Mouse (Mus musculus) frontal cortex, postnatal 25 days (tissue): Measurements from ENCODE around the gene Coq3.

ENCODE experiments used
- DNase-seq, 2 experiments: peaks; one replicate each; pipeline ENCODE4 v3.0.0; 2022; ENCODE audit warnings: low spot score in 2 of 2

Coq3 gene

GRCm38 (mm10) chr4:21879565-21880220, at the start of gene Coq3:
Gene Coq3, plus strand, starts transcription at chr4:21879673.
- DNase-seq: peak; percentile 72 to 79

DNA sequence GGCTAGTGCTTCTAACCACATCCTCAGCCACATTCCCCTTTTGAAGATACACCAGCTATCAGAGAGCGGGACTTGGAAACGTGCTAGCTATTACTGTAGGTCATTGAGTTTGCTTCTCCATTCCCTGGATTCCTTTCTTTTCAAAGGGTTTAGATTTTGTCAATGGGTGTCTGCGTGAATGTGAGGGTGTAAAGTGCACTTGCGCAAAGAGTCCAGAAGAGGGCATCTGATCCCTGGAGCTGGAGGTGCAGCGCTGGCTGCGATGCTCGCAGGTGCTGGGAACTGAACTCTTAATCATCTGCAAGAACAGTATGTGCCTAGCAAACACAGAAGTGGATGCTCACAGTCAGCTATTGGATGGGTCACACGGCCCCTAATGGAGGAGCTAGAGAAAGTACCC, 46.6 kb upstream of the Coq3 start:
- no peak for DNase-seq

GRCm38 (mm10) chr4:21847481-21848286, 31.8 kb upstream of the Coq3 start, which contains the start of gene Pnisr:
Gene Pnisr, plus strand, starts transcription at chr4:21847583.
- DNase-seq: peak; percentile 91 to 96

- peak; percentile 75 to 86 for DNase-seq
Observed at GRCm38 (mm10) chr4:21848287-21848630, 31.2 kb upstream of the Coq3 start.

DNA sequence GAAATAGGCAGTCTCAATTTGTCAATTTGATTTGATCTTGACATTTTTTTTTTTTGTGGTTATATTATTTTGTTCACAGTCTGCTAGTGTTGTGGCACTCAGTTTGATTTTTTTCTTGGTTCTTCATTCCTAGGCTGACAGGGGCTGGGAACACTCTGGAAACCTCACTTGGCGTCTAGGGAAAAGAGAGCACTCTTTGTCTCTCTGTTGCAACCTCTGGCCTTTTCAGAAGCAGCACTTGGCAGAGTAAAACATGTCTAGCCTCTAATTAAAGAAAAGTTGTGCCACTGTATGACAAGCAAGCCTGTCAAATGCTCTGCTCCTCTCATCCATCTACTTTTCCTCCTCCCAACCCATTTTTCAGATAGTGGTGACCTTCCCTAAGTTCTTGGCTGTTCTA, 22.0 kb upstream of the Coq3 start:
- no peak for DNase-seq

DNA sequence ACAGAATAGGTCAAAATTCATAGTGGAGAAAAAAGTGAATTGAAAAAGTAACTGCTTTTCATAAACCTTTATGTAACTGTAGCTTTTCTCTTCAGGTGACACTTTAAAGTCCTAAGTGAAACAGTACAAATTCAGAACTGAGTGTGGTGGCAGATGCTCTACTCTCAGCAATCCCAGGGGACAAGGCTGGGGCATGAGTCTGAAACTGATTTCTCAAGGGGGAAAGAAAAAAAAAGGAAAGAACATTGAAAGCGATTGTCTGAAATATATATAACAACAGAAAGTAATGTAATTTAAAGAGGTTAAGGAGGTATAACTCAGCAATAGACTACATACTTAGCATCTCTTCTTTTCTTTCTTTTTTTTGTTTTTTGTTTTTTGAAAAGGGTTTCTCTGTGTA, 14.2 kb upstream of the Coq3 start:
- DNase-seq: no peak

DNA sequence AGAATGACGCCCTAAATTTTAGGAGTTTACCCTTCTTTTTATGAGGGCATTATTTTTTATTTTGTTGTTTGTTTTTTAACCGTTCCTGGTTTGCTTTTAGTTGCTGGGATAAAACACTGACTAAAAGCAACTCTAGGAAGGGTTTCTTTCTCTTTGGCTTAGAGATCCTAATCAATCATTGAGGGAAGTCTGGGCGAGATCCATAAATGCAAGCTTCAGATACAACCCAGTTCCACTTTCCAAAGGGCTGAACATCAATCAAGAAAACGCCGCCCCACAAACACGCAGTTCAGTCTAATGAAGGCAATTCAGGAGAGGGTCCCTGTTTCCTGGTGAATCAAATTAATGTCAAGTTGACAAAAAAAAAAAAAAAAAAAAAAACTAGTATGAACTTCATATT, 697 bp upstream of the Coq3 start:
- DNase-seq: no peak

DNA sequence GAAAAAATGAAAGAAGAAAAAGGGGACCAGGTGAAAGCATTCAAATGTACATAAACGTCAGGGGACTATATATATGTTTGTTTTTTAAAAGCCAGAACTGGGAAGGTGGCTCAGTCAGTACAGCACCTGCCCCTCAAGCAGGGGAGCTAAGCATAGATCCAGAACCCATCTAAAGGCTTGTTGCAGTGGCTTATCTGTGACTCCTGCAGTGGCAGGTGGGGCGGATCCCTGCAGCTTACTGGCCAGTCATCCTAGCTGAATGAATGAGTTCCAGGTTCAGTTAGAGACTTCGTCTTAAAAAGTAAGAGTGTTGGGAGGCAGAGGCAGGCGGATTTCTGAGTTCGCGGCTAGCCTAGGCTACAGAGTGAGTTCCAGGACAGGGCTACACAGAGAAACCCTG, 3.3 kb downstream of the Coq3 start:
- no peak for DNase-seq

- DNase-seq: no peak
Observed at GRCm38 (mm10) chr4:21885831-21886230, 6.4 kb downstream of the Coq3 start.

GRCm38 (mm10) chr4:21930971-21931771, 51.7 kb downstream of the Coq3 start, which contains the start of gene Faxc:
Gene Faxc, plus strand, starts transcription at chr4:21931329.
- peak; percentile 37 to 50 for DNase-seq

DNA sequence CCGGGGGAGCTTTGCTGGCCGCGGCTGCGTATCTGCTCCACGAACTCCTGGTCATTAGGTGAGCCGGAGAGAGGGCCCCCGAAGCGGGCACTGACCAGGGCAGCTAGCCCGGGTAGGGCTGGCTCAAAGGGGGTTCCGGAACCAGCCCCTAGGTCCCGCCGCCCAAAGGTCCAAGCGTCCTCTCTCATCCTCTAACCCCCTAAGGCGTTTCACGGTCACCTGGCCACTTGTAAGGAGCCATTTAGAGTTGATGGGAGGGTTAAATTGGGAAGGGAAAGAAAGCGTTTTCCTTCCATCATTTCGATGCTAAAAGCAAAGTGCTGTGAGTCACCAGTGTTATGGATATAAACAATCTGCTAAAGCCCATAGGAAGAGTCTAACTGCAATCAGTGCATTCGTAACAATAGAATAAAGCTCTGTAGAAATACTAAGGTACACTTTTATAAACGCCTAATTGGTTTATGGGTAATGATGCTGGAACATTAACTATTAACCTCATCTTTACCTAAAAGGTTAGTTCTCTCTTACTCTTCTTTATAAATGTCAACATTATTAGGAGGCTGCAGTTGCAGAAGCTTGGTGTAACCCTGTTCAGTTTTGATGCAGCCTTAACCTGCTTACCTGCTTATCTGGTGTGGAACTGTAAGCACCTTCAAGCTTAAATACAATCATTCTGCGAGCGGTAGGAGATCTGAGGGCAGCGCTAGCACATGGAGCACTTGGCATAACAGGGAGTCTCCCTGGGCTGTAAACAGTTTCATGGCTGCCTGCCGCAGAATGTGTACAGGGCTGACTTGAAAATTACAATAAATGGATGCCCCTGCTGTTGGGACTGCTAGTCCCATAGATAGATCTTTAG, 52.5 kb downstream of the Coq3 start:
- no peak for DNase-seq

- no peak for DNase-seq
Observed at GRCm38 (mm10) chr4:21935378-21935777, 55.9 kb downstream of the Coq3 start.

DNA sequence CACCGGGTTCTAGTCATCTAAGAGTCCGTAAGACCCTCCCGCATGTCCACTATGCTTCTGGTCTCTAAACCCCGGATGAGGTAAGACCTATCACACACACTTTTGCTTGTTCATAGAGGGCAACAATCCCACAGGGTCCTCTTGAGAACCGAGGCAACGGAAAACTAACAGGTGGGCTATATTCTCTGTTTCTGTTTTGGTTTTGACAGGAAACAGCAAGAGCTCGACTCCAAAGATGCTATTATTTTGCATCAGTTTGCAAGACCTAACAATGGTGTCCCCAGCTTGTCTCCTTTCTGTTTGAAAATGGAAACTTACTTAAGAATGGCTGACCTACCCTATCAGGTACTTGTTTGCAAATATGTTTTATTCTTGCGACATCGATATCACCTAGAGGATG, 57.0 kb downstream of the Coq3 start:
- DNase-seq: no peak

DNA sequence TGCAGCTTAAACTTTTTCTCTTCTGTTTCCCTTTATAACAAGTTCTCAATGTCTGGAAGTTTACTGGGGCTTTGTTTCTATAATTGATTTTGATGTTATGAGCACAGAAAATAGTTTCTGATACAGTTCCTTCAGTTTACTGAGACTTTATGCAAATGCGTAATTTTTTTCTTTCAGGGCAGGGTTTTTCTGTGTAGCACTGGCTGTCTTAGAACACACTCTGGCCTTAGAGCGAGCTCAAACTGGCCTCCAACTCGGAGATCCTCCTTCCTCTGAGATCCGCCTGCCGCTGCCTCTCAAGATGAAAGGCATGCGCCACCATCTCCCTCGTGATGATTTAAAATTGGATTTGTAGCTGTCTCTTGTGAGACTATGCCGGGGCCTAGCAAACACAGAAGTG, 58.4 kb downstream of the Coq3 start:
- DNase-seq: no peak

- DNase-seq: no peak
Observed at GRCm38 (mm10) chr4:21944672-21945071, 65.2 kb downstream of the Coq3 start.

DNA sequence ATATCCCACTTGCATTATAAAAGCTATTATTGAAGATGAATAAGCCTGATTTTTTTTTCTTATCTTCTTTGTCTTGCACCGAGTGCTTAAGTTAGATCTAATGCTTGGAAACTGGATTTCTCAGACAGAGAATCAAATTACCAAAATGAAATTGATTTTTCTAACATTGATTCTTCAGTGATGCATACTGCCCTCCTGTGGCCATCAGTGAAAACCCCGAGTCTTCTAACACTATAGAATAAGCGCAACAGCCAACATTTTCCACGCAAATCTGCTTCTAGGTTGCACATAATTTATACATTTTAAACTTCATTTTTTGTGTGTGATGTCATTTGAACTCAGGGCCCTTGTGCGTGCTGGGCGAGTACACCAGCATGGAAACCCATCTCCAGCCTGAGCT, 72.0 kb downstream of the Coq3 start:
- peak in 1 of 2 experiments; percentile 34 for DNase-seq

DNA sequence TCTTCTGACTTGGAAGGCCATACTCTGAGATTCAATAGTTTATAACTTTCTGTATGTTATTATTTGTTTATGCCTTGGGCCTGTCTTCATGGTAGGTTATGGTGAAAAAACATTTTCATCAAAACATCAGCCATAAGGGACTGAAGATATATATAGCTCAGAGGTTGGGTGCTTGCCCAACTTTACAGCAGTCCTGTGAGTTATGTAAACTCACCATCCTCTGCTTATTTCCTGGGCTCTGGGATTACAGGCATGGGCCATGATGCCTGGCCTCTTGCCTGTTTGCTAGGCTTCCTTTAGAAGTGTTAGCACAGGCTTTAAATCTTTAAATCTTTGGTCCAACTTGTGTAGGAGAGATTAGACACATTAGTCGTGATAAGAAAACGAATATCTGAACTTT, 72.8 kb downstream of the Coq3 start:
- no peak for DNase-seq

DNA sequence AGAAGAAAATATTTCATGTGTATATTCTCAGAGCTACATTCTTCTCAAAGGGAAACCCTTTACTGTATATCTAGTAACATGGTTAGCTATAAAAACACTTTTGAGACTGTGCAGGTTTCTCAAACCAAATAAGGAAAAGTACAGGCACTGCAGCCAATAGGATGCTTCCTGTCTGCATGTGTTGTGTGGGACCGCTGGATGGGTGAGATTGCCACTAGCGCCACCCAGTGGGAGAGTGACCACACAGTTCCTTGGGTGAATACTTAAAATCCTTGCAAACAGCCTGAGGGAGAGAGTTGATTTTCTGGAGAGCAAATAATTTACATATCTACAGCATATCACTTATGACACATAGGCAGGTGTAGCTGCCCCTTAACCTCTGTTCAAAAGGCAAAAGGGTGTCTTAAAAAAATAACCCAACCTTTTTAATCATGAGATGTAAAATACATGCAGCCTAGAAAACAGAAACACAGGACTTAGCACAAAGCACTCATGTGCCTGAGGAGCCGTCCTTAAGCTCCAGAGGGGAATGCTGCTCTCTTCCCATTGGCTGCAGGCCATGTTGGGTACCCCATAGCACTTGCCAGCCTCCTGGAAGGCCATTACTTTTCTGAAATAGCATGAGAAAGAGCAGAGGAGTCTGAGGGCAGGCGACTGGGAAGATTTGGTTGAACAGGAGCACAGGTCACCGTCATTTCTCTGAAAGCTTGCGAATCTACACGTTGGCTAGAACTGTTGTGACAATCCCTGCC, 78.3 kb downstream of the Coq3 start:
- DNase-seq: peak in 1 of 2 experiments; percentile 11
